Mouse (Mus musculus) cortical plate, adult 2 months (tissue): ENCODE results near the gene Poll.

Experiments
- CTCF ChIP-seq: fragments of 200-500 bp; IDR thresholded peaks from 2 replicates; pipeline ENCODE4 v1.5.1; 2011; ENCODE audit warnings: mild to moderate bottlenecking, control low read depth, low read length; ENCODE audit not compliant: insufficient read depth; ENCODE audit errors: extremely low read depth
- POLR2A ChIP-seq: fragments of 200-500 bp; IDR thresholded peaks from 2 replicates; pipeline ENCODE4 v1.6.1; 2011; ENCODE audit warnings: mild to moderate bottlenecking, low read length, control low read depth; ENCODE audit not compliant: insufficient read depth; ENCODE audit errors: extremely low read depth

DNA sequence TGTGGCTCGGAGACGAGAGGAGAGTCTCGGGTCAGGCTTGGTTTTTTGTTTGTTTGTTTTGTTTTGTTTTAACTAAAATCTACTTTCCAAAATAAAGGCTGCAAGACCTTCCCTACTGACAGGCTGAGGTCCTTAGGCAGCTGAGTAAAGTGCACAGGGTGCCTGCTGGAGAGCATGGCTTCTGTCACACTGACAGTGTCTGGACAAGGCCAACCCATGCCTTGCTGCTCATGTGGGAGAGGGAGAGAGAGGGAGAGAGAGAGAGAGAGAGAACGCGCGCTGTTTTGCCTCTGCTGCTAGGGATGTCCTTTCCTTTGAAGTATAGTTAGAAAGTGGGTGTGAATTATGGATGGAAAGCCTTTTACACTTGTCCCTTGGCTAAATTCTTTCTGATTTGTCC is 28.8 kb downstream of the Poll start:
- TF ChIP-seq POLR2A (no peak), CTCF (no peak)
